Mouse (Mus musculus): Measurements from ENCODE around the gene Klhl22.

GRCm38 (mm10) chr16:17796971-17797811, 37.8 kb downstream of the Klhl22 start, which contains the start of gene Scarf2:
- no peak for TF ChIP-seq POLR2A (IDR thresholded peaks at IDR 0.05; ENCODE audit: control insufficient read depth, extremely low read depth, insufficient read depth, low read length, poor library complexity)
- TF ChIP-seq CTCF (IDR thresholded peaks at IDR 0.05; ENCODE audit: borderline replicate concordance, control insufficient read depth, extremely low read depth, insufficient read depth, low read length, poor library complexity): no peak

Data from thymus, adult 2 months (tissue).